Mouse (Mus musculus): ENCODE data around the gene Nav2. TPM values are rescaled to one million over a fixed set of nuclear protein-coding genes. Genes with fewer than 3 reads are reported as not detected.

Gene Nav2
- total RNA-seq, 1 experiment from 2014 or later: 2.0 TPM

DNA sequence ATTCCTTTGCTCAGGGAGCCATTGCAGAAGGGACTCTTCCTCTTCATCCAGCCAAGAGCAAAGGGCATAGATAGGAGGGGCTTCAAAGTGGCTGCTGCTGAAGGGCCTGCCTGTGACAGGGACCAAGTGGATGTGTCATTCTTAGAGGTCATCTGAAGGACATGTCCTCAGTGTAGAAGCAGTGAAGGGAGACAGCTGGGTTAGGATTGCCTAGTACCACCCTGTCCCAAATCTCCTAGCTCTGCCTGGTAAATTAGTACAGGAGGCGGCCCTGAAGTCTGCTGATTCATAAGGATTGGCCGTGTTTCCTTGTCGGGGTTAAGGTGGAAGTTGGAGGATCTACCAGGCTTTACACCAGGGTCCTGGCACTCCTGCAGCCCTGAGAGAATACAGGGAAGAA is 691.4 kb downstream of the Nav2 start:
- ATAC-seq (replicated peaks; ENCODE audit: insufficient number of reproducible peaks, low FRiP score, low TSS enrichment, poor library complexity, severe bottlenecking): no peak

DNA sequence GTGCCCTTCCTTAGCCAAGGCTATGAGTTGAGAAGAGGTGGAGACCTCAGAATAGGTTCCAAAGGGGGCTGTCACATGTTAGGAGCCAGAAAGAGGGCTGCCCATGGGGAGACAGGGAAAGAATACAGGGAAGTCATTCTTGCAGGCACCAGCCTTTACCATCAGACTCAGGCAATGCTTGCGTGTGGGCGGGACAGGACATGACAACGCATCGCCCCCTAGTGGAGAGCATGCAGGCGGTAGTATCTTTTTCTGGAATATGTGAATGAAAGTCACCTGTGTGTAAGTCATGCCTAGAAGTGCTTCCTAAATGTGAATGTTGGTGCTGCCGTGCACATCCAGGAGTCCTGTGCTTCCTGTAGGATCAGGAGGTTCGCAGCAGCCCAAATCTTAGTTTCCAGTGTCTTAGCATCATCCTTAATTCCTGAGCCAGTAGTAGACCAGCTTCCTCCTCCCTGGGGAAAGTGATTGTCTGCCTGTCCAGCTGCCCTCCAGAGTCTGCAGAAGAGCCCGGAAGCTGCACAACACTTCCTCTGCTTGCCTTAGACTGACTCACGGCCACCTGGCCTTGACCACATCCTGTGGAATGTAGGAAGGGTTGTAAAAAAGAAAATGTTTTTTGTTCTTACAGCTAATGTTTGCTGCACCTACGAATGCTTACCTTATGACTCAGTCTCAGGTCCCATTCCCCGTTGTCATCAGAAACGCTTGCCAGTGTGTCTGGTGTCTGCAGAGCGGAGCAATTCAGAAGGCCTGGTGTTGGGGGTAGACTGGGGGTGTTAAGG is 692.9 kb downstream of the Nav2 start:
- ATAC-seq (replicated peaks; ENCODE audit: insufficient number of reproducible peaks, low FRiP score, low TSS enrichment, poor library complexity, severe bottlenecking): 0 out of 2 replicates have a peak, but pooled peaks have one; percentile 32

DNA sequence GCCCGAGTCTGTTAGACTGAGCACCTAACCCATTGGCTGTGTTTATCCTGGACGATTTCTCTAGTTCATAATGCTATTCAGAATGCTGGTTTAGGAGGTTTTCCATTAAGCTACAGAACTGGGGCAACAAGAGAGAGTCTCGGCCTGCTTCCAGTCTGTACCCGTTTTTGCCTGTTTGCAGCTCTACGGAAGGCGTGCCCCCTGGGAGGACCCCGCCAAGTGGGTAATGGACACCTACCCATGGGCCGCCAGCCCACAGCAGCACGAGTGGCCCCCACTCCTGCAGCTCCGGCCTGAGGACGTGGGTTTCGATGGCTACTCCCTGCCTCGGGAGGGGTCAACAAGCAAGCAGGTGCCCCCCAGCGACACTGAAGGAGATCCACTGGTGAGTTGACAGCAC is 695.7 kb downstream of the Nav2 start:
- no peak for ATAC-seq (replicated peaks; ENCODE audit: insufficient number of reproducible peaks, low FRiP score, low TSS enrichment, poor library complexity, severe bottlenecking)

DNA sequence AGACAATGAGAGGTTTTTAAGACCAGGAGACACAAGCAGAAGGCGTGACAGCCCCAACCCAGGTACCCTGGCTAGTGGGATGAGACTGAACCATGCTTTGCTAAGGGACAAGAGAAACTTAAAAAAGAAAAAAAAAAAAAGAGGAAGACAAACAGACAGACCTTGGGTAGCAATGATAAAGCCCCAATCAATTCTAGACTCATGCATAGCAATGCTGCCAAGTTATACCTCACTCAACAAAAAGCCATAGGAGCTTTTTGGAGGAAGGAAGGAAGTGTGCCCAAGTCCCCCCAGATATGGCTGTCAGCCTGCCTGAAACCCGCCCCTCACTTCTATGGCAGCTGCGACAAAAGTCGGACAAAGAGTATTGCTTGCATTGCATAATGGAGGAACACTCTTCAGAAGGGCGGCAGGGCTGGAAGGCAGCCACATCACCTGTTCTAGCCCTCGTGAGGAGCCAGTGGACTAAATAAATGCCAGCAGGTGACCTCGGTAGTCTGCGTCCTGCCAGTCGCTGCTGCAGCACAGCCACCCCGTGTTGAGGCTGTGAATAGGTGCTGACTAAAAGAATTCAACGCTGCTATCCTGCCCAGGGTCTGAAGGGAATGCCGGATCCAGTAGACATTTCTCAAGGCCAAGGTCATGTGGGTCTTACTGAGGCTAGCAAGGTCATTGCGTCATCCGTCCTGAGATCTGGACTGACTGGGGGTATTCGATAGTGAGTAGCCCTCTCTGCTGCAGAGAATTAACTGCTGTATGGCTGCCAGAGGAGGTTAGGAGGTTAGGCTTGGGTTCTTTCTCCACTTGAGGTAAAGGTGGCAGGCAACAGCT is 696.7 kb downstream of the Nav2 start:
- no peak for ATAC-seq (replicated peaks; ENCODE audit: insufficient number of reproducible peaks, low FRiP score, low TSS enrichment, poor library complexity, severe bottlenecking)

DNA sequence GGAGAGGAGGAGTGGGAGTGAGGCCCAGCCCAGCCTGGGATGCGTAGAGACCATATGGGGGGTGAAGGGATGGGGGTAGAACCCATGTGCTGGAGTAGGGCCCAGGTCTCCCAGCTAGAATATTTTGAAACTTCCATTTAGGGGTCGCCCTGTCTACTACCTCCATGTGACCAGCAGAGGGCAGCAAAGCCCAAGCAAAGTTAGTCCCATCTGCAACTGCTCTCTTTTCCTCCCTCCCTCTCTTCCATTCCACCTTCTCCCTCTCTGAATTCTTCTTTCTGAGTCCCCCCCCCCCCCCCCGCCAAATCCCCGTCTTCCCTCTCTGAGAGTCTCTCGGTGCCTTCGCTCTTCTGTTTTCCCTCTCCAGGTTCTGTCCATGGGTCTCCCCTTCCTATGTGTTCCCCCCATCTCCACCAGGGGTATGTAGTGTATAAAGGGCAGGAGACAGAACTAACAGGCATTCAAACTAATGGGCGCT is 707.8 kb downstream of the Nav2 start:
- 0 out of 2 replicates have a peak, but pooled peaks have one; percentile 43 for ATAC-seq (replicated peaks; ENCODE audit: insufficient number of reproducible peaks, low FRiP score, low TSS enrichment, poor library complexity, severe bottlenecking)

DNA sequence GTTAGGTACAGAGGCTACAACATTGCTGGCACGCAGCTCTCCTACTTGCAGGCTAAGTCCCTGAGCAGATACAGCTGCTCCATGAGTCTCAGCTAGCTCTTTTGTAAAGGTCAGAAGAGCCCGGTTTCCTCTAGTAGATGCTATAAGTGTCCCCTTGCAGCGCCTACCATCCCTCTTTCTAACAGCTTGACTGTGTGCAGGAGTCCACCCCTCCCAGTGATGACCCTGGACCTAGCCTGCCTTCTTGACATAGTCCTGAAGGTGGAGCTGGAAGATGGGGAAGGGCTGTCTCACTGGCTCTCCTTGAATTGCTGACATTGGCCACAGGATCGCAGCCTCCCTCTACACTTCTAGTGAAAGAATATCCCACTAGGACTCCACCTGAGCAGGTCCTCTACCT is 708.6 kb downstream of the Nav2 start:
- ATAC-seq (replicated peaks; ENCODE audit: insufficient number of reproducible peaks, low FRiP score, low TSS enrichment, poor library complexity, severe bottlenecking): no peak

DNA sequence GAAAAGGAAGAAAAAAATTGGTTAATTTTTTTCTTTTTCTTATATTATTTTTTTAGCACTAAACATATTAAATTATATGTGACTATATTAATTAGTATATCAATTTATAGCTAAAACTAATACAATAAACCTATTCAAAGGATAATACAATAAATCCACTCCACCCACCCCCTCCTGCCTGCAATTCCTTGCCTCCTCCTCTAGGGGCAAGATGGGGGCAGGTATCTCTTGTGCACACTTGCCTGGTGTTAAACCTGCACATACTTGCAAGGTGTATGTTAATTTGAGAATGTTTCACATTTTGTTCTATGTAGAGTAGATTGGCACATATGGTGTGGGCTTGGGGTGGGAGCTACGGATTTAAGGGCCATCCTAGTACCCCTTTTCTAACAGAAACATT is 711.6 kb downstream of the Nav2 start:
- no peak for ATAC-seq (replicated peaks; ENCODE audit: insufficient number of reproducible peaks, low FRiP score, low TSS enrichment, poor library complexity, severe bottlenecking)

DNA sequence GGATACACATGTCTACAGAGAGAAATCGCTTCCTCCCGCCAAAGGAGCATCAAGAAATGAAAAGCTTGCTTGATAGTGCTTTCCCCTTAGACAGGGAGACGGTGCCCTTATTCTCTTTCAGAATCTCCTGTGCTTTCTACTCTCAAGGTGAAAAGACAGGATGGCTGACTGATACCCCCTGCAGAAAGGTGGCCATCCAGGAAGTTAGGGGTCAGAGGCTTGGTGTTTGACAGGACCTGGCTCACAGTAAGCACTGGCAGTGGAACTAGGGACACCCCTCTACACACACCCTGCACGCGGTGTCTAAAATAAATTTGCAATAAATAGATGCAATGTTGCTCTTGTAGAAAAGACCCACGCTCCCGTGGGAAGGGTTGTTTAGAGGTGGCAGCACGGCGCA is 723.4 kb downstream of the Nav2 start:
- ATAC-seq (replicated peaks; ENCODE audit: insufficient number of reproducible peaks, low FRiP score, low TSS enrichment, poor library complexity, severe bottlenecking): no peak

DNA sequence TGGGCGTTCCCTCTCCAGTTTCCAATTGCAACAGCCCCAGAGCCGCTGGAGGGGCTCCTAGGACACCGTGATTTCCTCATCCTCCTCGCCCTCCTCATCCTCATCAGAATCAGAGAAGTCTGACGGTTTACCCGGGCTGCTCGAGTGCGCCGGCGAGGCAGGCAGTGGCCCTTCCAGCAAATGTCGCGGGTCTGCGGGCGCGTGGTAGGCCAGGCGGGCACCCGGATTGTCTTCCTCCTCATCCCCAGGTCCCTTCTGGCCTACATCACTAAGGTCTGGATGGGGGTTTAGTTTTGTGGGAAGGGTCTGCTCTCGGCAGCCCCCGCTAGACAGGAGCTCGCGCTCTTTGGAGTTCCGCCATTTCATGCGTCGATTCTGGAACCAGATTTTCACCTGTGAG is 723.9 kb downstream of the Nav2 start:
- ATAC-seq (replicated peaks; ENCODE audit: insufficient number of reproducible peaks, low FRiP score, low TSS enrichment, poor library complexity, severe bottlenecking): no peak

DNA sequence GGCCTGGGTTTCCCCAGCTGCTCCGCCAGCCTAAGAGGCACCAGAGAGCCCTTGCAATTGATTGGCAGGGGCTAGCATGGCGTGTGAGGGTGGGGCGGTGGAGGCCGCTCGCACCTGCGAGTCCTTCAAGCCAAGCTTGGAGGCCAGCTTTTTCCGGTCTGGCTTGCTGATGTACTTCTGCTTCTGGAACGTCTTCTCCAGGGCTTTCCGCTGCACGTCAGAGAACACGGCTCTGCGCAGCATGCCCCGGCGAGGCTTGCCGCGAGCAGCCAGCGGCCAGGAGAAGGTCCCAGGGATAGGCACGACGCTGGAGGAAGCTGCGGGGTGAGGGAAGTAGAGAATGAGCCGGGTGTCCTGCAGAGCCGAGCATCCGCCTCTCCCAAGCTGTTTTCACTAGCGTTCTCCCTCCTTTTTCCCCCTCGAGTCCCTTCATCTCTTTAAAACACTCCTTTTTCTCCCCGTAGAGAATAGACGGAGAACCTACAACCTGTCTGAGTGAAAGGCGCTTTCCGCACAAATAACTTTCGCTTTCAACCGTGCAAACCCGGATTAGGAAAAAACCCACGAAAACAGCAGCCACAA is 725.0 kb downstream of the Nav2 start:
- no peak for ATAC-seq (replicated peaks; ENCODE audit: insufficient number of reproducible peaks, low FRiP score, low TSS enrichment, poor library complexity, severe bottlenecking)

DNA sequence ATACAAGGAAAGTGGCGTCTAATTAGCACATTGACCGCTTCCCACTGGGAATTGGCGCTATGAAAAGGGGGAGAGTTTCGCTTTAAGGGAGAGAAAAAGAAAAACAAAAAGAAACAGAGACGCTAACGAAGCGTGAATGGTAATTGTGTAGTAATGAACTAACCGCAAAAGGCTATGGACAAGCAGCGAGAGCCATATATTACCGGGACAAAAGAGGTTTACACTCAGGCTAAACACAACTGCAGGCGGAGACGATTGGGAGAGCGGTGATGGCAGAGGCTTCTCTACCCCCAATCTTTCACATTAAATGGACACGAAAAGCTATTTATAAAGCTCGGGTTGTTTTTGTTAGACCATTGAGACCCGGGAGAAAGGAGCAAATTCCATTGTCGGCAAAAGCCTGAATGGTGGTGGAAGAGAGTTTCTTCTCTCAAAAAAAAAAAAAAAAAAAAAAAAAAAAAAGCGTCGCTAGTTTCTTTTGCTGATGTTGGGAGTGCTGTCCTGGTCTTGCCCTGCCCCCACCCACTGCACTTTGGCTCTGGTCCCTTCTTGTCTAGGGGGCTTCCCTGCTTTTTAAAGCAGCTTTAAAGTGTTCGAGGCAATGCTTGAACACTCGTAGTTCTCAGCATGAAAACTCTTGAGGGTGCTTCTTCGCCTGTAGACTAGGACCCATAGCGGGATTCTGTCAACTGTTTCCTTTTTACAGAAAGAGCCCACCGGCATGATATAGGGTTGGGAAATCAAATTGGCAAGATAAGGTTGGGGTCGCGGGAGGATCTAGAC is 726.0 kb downstream of the Nav2 start:
- ATAC-seq (replicated peaks; ENCODE audit: insufficient number of reproducible peaks, low FRiP score, low TSS enrichment, poor library complexity, severe bottlenecking): no peak

DNA sequence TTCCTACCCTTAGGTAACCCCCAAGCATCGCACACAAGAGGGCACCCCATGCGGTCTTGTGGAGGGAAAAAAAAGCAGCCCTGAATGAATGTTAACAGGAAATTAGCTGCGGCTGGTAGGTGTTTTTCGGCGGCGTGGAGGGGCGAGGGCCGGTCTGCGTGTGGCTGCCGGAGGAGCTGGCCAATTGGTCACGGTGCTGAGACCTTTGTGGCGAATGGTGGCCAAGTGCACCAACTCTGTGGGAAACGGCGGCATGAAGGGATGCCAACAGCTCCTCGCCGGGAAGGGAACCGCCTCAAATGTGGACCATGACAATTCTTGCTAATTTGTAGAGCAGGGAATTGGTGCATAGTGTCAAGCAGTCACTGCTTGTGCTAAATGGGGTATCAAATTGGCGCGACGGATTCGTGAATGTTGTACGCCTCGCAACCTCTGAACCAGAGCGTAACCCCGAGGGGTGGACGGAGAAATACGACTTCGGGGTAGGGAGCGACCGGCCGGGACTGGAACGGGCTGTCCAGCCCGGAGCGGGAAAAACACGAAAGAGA is 726.6 kb downstream of the Nav2 start:
- ATAC-seq (replicated peaks; ENCODE audit: insufficient number of reproducible peaks, low FRiP score, low TSS enrichment, poor library complexity, severe bottlenecking): no peak

DNA sequence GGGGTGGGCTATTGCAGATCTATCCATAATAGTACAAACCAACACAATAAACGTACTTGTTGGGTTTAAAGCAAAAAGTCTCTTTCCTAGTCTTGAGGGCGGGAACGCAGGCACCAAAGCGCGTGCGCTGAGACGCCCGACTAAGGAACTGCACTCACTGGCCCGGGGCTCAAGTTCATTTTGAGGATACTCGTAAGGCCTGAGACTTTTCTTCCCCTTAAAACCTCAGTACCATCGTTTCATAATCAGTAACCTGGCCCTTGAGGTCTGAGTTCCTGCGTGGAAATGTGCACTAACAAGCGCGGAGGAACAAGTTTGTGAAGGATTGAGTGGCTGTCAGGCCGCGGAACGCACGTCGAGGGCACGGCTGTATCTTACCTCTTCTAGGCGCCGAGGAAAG is 727.5 kb downstream of the Nav2 start:
- no peak for ATAC-seq (replicated peaks; ENCODE audit: insufficient number of reproducible peaks, low FRiP score, low TSS enrichment, poor library complexity, severe bottlenecking)

DNA sequence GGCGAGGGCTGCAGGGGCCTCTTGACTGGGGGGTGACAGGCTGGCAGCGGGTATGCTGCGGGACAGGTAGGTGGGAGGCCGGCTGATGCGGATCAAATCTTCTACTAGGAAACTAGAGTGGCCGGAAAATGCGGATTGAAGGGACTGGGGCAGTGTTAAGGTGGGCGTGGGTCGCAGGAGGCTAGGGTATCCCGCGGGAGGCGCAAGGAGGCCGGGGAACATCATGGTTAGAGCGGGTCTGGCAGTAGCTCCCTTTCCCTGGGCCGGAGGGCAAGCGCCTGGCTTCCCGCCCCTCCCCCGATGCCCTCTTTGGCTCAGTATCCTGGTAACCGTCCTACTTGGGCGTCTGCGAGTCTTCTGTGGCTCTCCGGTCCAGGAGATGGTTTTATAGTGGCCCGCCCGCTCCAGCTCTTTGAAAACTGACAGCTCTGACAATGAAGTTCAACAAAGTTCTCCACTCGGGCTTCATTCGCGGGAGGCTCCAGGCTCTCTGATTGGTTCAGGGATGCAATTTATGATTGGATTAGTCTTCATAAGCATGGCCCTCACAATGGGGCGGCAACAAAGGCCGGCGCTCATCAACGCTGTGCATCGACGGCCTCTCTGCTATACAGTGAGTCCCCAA is 728.1 kb downstream of the Nav2 start, which contains the start of gene Dbx1:
Dbx1 (minus strand) TSS at position 359 of the 625 bp plus-strand sequence.
- no peak for ATAC-seq (replicated peaks; ENCODE audit: insufficient number of reproducible peaks, low FRiP score, low TSS enrichment, poor library complexity, severe bottlenecking)

DNA sequence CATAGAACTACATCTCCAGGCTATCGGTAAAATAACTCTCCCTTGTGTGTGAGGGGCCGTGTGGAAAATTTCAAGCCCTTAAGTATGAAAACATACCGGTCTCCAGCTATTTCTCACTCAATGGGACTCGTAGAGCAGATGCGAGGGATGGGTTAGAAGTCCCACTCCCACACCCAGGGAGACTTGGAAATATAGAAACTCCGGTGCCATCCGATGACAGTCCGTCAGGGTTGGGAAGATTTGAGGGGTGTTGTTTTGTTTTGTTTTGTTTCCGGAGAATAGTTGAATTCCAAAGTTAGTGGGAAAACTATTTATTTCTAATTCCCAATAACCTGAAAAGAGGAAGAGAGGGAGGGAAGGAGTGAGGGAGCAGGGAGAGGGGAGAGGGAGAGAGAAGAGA is 728.8 kb downstream of the Nav2 start:
- no peak for ATAC-seq (replicated peaks; ENCODE audit: insufficient number of reproducible peaks, low FRiP score, low TSS enrichment, poor library complexity, severe bottlenecking)

DNA sequence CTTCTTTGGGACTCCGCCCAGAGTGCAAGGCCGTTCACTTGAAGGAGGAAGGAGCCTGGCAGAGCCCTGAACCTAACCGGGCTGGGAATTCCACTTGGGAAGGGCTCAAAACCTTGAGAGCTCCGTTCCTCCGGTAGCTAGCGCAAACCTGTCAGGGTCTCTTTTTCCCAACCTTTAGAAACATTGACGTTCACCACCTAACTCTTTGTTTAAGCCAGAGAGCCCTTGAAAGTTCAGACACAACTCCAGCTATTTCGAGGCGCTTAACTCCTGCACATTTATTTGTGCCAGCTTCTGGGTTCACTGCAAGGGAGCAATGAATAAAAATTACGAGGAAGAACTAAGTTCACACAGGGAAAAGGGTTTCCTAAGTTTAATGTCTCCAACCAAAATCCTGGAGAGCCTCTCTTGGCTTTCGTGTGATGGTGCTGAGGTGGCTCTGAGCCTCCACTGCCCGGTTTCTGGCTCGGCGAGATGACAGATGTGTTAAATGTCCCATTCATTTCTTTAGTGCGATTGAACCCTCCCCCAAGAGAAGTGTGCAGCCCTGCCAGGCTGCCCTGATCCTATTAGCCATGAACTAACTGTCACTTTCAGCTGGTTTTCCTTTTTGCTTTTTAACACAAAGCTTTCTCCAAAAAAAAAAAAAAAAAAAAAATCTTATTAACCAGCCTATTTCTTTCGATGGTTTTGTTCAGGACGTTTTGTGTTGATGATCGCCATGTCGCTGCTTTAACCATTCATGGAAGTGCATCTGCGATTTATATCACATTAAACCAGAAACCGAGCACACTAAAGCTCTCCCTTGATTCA is 729.5 kb downstream of the Nav2 start:
- no peak for ATAC-seq (replicated peaks; ENCODE audit: insufficient number of reproducible peaks, low FRiP score, low TSS enrichment, poor library complexity, severe bottlenecking)

All from monocyte, adult 5-6 weeks (primary cell).